Comparison of ENCODE assay signal across 18 mouse cellular contexts in genomic region chr4:155286090-155286489, GRCm38 (mm10).
"Had no signal": no experiment of that assay in that cellular context is flagged by ENCODE, and none has a peak within 500 bp of the region (broad histone marks: within the 10 kb centered on the region; RNA-seq: fewer than 3 reads in every experiment).

No protein-coding gene starts in this region.

- H3K4me2 ChIP-seq: lung, embryonic 14.5 days; neural tube, embryonic 13.5 days; neural tube, embryonic 15.5 days had no signal

- H3K9ac ChIP-seq: lung, embryonic 14.5 days; neural tube, embryonic 13.5 days; neural tube, embryonic 15.5 days had no signal

- ATAC-seq: midbrain, embryonic 16.5 days had no signal

- DNase-seq: lung, adult 18-20 months; lung, embryonic 14.5 days; lung, postnatal 10 days; lung, postnatal 4 days; midbrain, embryonic 14.5 days; retina, postnatal 1 day; right cerebral cortex, adult 18-20 months; right cerebral cortex, postnatal 25 days; right cerebral cortex, postnatal 4 days; spleen, adult 18-20 months; thymus, adult 18-20 months; thymus, postnatal 14 days; thymus, postnatal 36 days had no signal

- H3K4me3 ChIP-seq: midbrain, embryonic 10.5 days; myocyte; neural tube, embryonic 13.5 days; neural tube, embryonic 15.5 days had no signal

- H3K36me3 ChIP-seq: midbrain, embryonic 10.5 days had no signal

- H3K27me3 ChIP-seq: neural tube, embryonic 13.5 days; neural tube, embryonic 15.5 days had no signal

- H3K27ac ChIP-seq: midbrain, embryonic 10.5 days; neural tube, embryonic 13.5 days; neural tube, embryonic 15.5 days had no signal

- H3K9me3 ChIP-seq: midbrain, embryonic 10.5 days; neural tube, embryonic 13.5 days; neural tube, embryonic 15.5 days had no signal
